Mouse (Mus musculus): ENCODE results near the gene Bcl2l12. TPM values are rescaled to one million over a fixed set of nuclear protein-coding genes. Genes with fewer than 3 reads are reported as not detected.

Gene Bcl2l12
- polyA plus RNA-seq, 1 experiment from 2014 or later: 23.6 TPM

GRCm38 (mm10) chr7:45015957-45016612 lies 17.6 kb upstream of the Bcl2l12 start, which contains the start of gene Scaf1:
TSS of gene Scaf1 (minus strand) at chr7:45016363.
- H3K27me3 ChIP-seq (replicated peaks): peaks cover 33% of the 10 kb centered on the region
- peak within 1 kb of the TSS; percentile 93 for H3K4me3 ChIP-seq
- ATAC-seq: peak; percentile 82
- peaks cover 29% of the 10 kb centered on the region for H3K36me3 ChIP-seq
- H3K9me3 ChIP-seq (replicated peaks): no peaks in the 10 kb centered on the region
- peak within 1 kb of the TSS; percentile 98 for H3K4me2 ChIP-seq
- peaks cover 53% of the 10 kb centered on the region for H3K4me1 ChIP-seq
- peak within 1 kb of the TSS; percentile 96 for H3K9ac ChIP-seq
- H3K27ac ChIP-seq: peak within 1 kb of the TSS; percentile 92
- WGBS (ENCODE audit: insufficient replicate concordance): 1% methylated on average over 69 of the region's 69 CpGs

- Histone ChIP-seq H3K9ac (peak overlapping the region; percentile 96), H3K27me3 (replicated peaks) (peaks cover 26% of the 10 kb centered on the region), H3K4me3 (peak overlapping the region; percentile 93), H3K4me1 (peaks cover 53% of the 10 kb centered on the region), H3K9me3 (replicated peaks) (no peaks in the 10 kb centered on the region), H3K4me2 (peak overlapping the region; percentile 98), H3K27ac (peak overlapping the region; percentile 92), H3K36me3 (peaks cover 35% of the 10 kb centered on the region)
- ATAC-seq: no peak
- under 1% methylated on average over 20 of the region's 20 CpGs for WGBS (ENCODE audit: insufficient replicate concordance)
Observed at GRCm38 (mm10) chr7:45015344-45015956, 16.9 kb upstream of the Bcl2l12 start.

GRCm38 (mm10) chr7:45014096-45014451 lies 15.6 kb upstream of the Bcl2l12 start:
- WGBS (ENCODE audit: insufficient replicate concordance): 95% methylated on average over 3 of the region's 3 CpGs
- peaks cover 49% of the 10 kb centered on the region for H3K36me3 ChIP-seq
- ATAC-seq: no peak
- H3K4me1 ChIP-seq: peaks cover 50% of the 10 kb centered on the region
- H3K27me3 ChIP-seq (replicated peaks): peaks cover 13% of the 10 kb centered on the region
- H3K4me2 ChIP-seq: peak overlapping the region; percentile 98; the same call in 1 of the 2 replicates
- peak overlapping the region; percentile 92; the same call in 1 of the 2 replicates for H3K27ac ChIP-seq
- no peaks in the 10 kb centered on the region for H3K9me3 ChIP-seq (replicated peaks)
- H3K9ac ChIP-seq: no peak overlapping the region
- H3K4me3 ChIP-seq: no peak overlapping the region

GRCm38 (mm10) chr7:45013366-45014095 lies 15.0 kb upstream of the Bcl2l12 start:
- Histone ChIP-seq H3K4me1 (peaks cover 44% of the 10 kb centered on the region), H3K9me3 (replicated peaks) (no peaks in the 10 kb centered on the region), H3K27ac (peak overlapping the region; percentile 60)

GRCm38 (mm10) chr7:45012824-45013223 lies 14.3 kb upstream of the Bcl2l12 start:
- Histone ChIP-seq H3K4me2 (peak overlapping the region; percentile 31), H3K9ac (peak overlapping the region; percentile 49; the same call in 1 of the 2 replicates), H3K4me3 (no peak overlapping the region), H3K36me3 (peaks cover 61% of the 10 kb centered on the region), H3K4me1 (peaks cover 37% of the 10 kb centered on the region), H3K27ac (peak overlapping the region; percentile 60), H3K9me3 (replicated peaks) (peaks cover under 1% of the 10 kb centered on the region; the same call in 1 of the 2 replicates), H3K27me3 (replicated peaks) (0 out of 2 replicates have a peak, but pooled peaks cover under 1% of the 10 kb centered on the region)
- WGBS (ENCODE audit: insufficient replicate concordance): 49% methylated on average over 4 of the region's 4 CpGs
- no peak for ATAC-seq

More at GRCm38 (mm10) chr7:45013366-45014095, 15.0 kb upstream of the Bcl2l12 start:
- Histone ChIP-seq H3K36me3 (peaks cover 54% of the 10 kb centered on the region), H3K4me3 (no peak overlapping the region), H3K27me3 (replicated peaks) (peaks cover 7% of the 10 kb centered on the region), H3K4me2 (peak overlapping the region; percentile 31), H3K9ac (peak overlapping the region; percentile 49)
- ATAC-seq: no peak
- WGBS (ENCODE audit: insufficient replicate concordance): 89% methylated on average over 16 of the region's 16 CpGs

GRCm38 (mm10) chr7:45012011-45012410 lies 13.5 kb upstream of the Bcl2l12 start:
- H3K27ac ChIP-seq: no peak overlapping the region
- no peaks in the 10 kb centered on the region for H3K27me3 ChIP-seq (replicated peaks)
- H3K4me1 ChIP-seq: peaks cover 35% of the 10 kb centered on the region
- no peak for ATAC-seq
- H3K9ac ChIP-seq: no peak overlapping the region
- no peak overlapping the region for H3K4me3 ChIP-seq
- 94% methylated on average over 6 of the region's 6 CpGs for WGBS (ENCODE audit: insufficient replicate concordance)
- peaks cover 4% of the 10 kb centered on the region; the same call in 1 of the 2 replicates for H3K9me3 ChIP-seq (replicated peaks)
- peaks cover 69% of the 10 kb centered on the region for H3K36me3 ChIP-seq
- H3K4me2 ChIP-seq: no peak overlapping the region

- H3K4me1 ChIP-seq: peaks cover 11% of the 10 kb centered on the region
- H3K27me3 ChIP-seq (replicated peaks): no peaks in the 10 kb centered on the region
- ATAC-seq: no peak
- peaks cover 100% of the 10 kb centered on the region for H3K36me3 ChIP-seq
- H3K27ac ChIP-seq: no peak overlapping the region
- no peak overlapping the region for H3K9ac ChIP-seq
- peaks cover 4% of the 10 kb centered on the region; the same call in 1 of the 2 replicates for H3K9me3 ChIP-seq (replicated peaks)
- H3K4me3 ChIP-seq: no peak overlapping the region
- 93% methylated on average over 19 of the region's 19 CpGs for WGBS (ENCODE audit: insufficient replicate concordance)
- H3K4me2 ChIP-seq: no peak overlapping the region
Observed at GRCm38 (mm10) chr7:45008411-45008810, 9.9 kb upstream of the Bcl2l12 start.

- Histone ChIP-seq H3K27me3 (replicated peaks) (no peaks in the 10 kb centered on the region), H3K4me1 (peaks cover 7% of the 10 kb centered on the region), H3K9ac (no peak overlapping the region), H3K27ac (no peak overlapping the region), H3K36me3 (peaks cover 100% of the 10 kb centered on the region), H3K4me2 (no peak overlapping the region), H3K4me3 (no peak overlapping the region), H3K9me3 (replicated peaks) (peaks cover 4% of the 10 kb centered on the region; the same call in 1 of the 2 replicates)
- 92% methylated on average over 30 of the region's 30 CpGs for WGBS (ENCODE audit: insufficient replicate concordance)
- ATAC-seq: no peak
Observed at GRCm38 (mm10) chr7:45007846-45008245, 9.3 kb upstream of the Bcl2l12 start.

GRCm38 (mm10) chr7:45007141-45007540 lies 8.6 kb upstream of the Bcl2l12 start:
- peaks cover 3% of the 10 kb centered on the region; the same call in 1 of the 2 replicates for H3K4me1 ChIP-seq
- no peak for ATAC-seq
- H3K36me3 ChIP-seq: peaks cover 100% of the 10 kb centered on the region
- no peak overlapping the region for H3K27ac ChIP-seq
- WGBS (ENCODE audit: insufficient replicate concordance): 92% methylated on average over 29 of the region's 29 CpGs
- H3K9me3 ChIP-seq (replicated peaks): peaks cover 4% of the 10 kb centered on the region; the same call in 1 of the 2 replicates
- no peak overlapping the region for H3K4me2 ChIP-seq
- H3K4me3 ChIP-seq: no peak overlapping the region
- no peaks in the 10 kb centered on the region for H3K27me3 ChIP-seq (replicated peaks)
- no peak overlapping the region for H3K9ac ChIP-seq

GRCm38 (mm10) chr7:45006503-45006902 lies 8.0 kb upstream of the Bcl2l12 start:
- Histone ChIP-seq H3K9me3 (replicated peaks) (peaks cover 4% of the 10 kb centered on the region; the same call in 1 of the 2 replicates), H3K27ac (no peak overlapping the region), H3K4me2 (no peak overlapping the region), H3K9ac (no peak overlapping the region), H3K27me3 (replicated peaks) (no peaks in the 10 kb centered on the region), H3K4me1 (peaks cover 7% of the 10 kb centered on the region; the same call in 1 of the 2 replicates), H3K4me3 (no peak overlapping the region), H3K36me3 (peaks cover 100% of the 10 kb centered on the region)
- ATAC-seq: no peak
- WGBS (ENCODE audit: insufficient replicate concordance): 91% methylated on average over 12 of the region's 12 CpGs

GRCm38 (mm10) chr7:45005321-45005992 lies 6.9 kb upstream of the Bcl2l12 start:
- H3K4me2 ChIP-seq: no peak overlapping the region
- H3K4me1 ChIP-seq: peaks cover 18% of the 10 kb centered on the region
- H3K9ac ChIP-seq: no peak overlapping the region
- no peaks in the 10 kb centered on the region for H3K27me3 ChIP-seq (replicated peaks)
- peaks cover 4% of the 10 kb centered on the region; the same call in 1 of the 2 replicates for H3K9me3 ChIP-seq (replicated peaks)
- no peak overlapping the region for H3K4me3 ChIP-seq
- no peak overlapping the region; the same call in 1 of the 2 replicates for H3K27ac ChIP-seq
- WGBS (ENCODE audit: insufficient replicate concordance): 89% methylated on average over 6 of the region's 6 CpGs
- no peak for ATAC-seq
- H3K36me3 ChIP-seq: peaks cover 100% of the 10 kb centered on the region

Measured in liver, embryonic 12.5 days (tissue).